17 mouse cellular contexts compared by ENCODE assay signal in the genomic region with DNA sequence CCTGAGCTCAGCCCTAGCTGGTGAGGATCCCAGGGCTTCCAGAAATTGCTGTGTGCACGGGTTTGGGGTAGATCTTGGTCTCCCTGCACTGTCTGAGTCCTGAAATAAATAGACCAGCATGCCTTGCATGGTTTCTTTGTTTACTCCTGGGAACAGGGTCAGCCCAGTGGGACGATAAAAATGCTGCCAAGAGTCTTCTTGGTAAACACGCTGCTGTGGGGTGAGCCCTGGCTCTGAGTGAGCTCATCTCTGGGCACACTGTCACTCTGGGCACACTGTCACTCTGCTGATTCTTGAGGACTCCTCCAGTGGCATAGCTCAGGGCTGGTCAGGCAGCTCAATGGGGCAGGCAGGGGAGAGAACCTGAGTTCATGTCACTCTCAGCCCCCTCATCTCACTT. TPM values are rescaled to one million over a fixed set of nuclear protein-coding genes. Genes with fewer than 3 reads are reported as not detected.
DNase-seq lines count a peak whose midpoint lies in the region; ATAC-seq and TF ChIP-seq lines count a peak whose summit lies in the region.
"Had no signal": no experiment of that assay in that cellular context is flagged by ENCODE, and none has a peak within 500 bp of the region (broad histone marks: within the 10 kb centered on the region; RNA-seq: fewer than 3 reads in every experiment).

No protein-coding gene starts in this region.

- no peak for TF ChIP-seq CTCF in heart, adult 2 months (IDR thresholded peaks at IDR 0.05)
- no peak for TF ChIP-seq CTCF in lung, postnatal 0 days (IDR thresholded peaks at IDR 0.05)
- TF ChIP-seq CTCF in cortical plate, adult 2 months (IDR thresholded peaks at IDR 0.05; ENCODE audit: extremely low read depth, insufficient read depth, low read length), result no peak

- H3K9me3 ChIP-seq in lung, postnatal 0 days (ENCODE audit: low read length), result no peaks in the 10 kb centered on the region
- H3K9me3 ChIP-seq: embryonic facial prominence, embryonic 15.5 days; forebrain, embryonic 15.5 days; heart, embryonic 12.5 days; intestine, embryonic 15.5 days; midbrain, embryonic 12.5 days had no signal

- no peak overlapping the region for H3K9ac ChIP-seq in heart, adult 2 months (ENCODE audit: low read depth, low read length)
- no peak overlapping the region for H3K9ac ChIP-seq in lung, postnatal 0 days (replicated peaks; ENCODE audit: low read depth)
- H3K9ac ChIP-seq: embryonic facial prominence, embryonic 15.5 days; forebrain, embryonic 15.5 days; heart, embryonic 12.5 days; intestine, embryonic 15.5 days; midbrain, embryonic 12.5 days had no signal

- intact Hi-C loops in heart, adult 2 months (cut with DNase I), result loop anchor here (5.0 kb wide), 2 partner anchors 44 to 154 kb away; no protein-coding TSS in a partner anchor

- no peak for TF ChIP-seq POLR2A in heart, adult 2 months (IDR thresholded peaks at IDR 0.05; ENCODE audit: insufficient read depth, low read depth, low read length)
- no peak for TF ChIP-seq POLR2A in cortical plate, adult 2 months (IDR thresholded peaks at IDR 0.05; ENCODE audit: extremely low read depth, insufficient read depth, low read length)

- H3K27ac ChIP-seq in heart, adult 2 months, result peak overlapping the region; percentile 7
- no peak overlapping the region for H3K27ac ChIP-seq in lung, postnatal 0 days (ENCODE audit: low read length)
- H3K27ac ChIP-seq in cortical plate, adult 2 months (ENCODE audit: insufficient read depth, low read length), result peak overlapping the region; percentile 74
- H3K27ac ChIP-seq: embryonic facial prominence, embryonic 15.5 days; forebrain, embryonic 15.5 days; intestine, embryonic 15.5 days; midbrain, embryonic 12.5 days had no signal

- H3K79me2 ChIP-seq in heart, adult 2 months (replicated peaks; ENCODE audit: control insufficient read depth, insufficient read depth, low read length), result no peaks in the 10 kb centered on the region

- H3K4me1 ChIP-seq in heart, adult 2 months (ENCODE audit: control insufficient read depth, insufficient read depth, low read length), result peaks cover 5% of the 10 kb centered on the region
- no peaks in the 10 kb centered on the region for H3K4me1 ChIP-seq in lung, postnatal 0 days (ENCODE audit: insufficient read depth, low read depth, low read length)
- no peaks in the 10 kb centered on the region for H3K4me1 ChIP-seq in cortical plate, adult 2 months (ENCODE audit: control insufficient read depth, insufficient read depth, low read length)
- H3K4me1 ChIP-seq: forebrain, embryonic 15.5 days; intestine, embryonic 15.5 days had no signal

- H3K27me3 ChIP-seq in heart, adult 2 months (ENCODE audit: control insufficient read depth, insufficient read depth, low read length), result no peaks in the 10 kb centered on the region
- no peaks in the 10 kb centered on the region for H3K27me3 ChIP-seq in lung, postnatal 0 days (replicated peaks; ENCODE audit: insufficient read depth, low read length)
- H3K27me3 ChIP-seq: embryonic facial prominence, embryonic 15.5 days; forebrain, embryonic 15.5 days; intestine, embryonic 15.5 days had no signal

- no peak overlapping the region for H3K4me3 ChIP-seq in heart, adult 2 months
- no peak overlapping the region for H3K4me3 ChIP-seq in lung, postnatal 0 days (ENCODE audit: low read depth, low read length)
- H3K4me3 ChIP-seq in cortical plate, adult 2 months (ENCODE audit: insufficient read depth, low read length), result no peak overlapping the region
- H3K4me3 ChIP-seq: embryonic facial prominence, embryonic 15.5 days; forebrain, embryonic 15.5 days; heart, embryonic 12.5 days; intestine, embryonic 15.5 days; midbrain, embryonic 12.5 days had no signal

- TF ChIP-seq EP300 in heart, adult 2 months (IDR thresholded peaks at IDR 0.05; ENCODE audit: insufficient read depth, low read depth, low read length), result no peak
- TF ChIP-seq EP300 in lung, postnatal 0 days (IDR thresholded peaks at IDR 0.05), result no peak

- H3K4me2 ChIP-seq in lung, postnatal 0 days (replicated peaks; ENCODE audit: low read depth, low read length), result no peak overlapping the region
- H3K4me2 ChIP-seq: embryonic facial prominence, embryonic 15.5 days; forebrain, embryonic 15.5 days; heart, embryonic 12.5 days; intestine, embryonic 15.5 days; midbrain, embryonic 12.5 days had no signal

- WGBS in heart, adult 2 months, result 12% methylated on average over 3 of the region's 3 CpGs
- WGBS in lung, postnatal 0 days, result 11% methylated on average over 3 of the region's 3 CpGs

- H3K36me3 ChIP-seq in heart, adult 2 months (ENCODE audit: control insufficient read depth, insufficient read depth, low read length), result no peaks in the 10 kb centered on the region
- H3K36me3 ChIP-seq in lung, postnatal 0 days (ENCODE audit: insufficient read depth, low read length), result no peaks in the 10 kb centered on the region
- H3K36me3 ChIP-seq: embryonic facial prominence, embryonic 15.5 days; forebrain, embryonic 15.5 days; heart, embryonic 12.5 days; intestine, embryonic 15.5 days; midbrain, embryonic 12.5 days had no signal

- peak; percentile 33 for ATAC-seq in lung, postnatal 0 days
- ATAC-seq: forebrain, embryonic 15.5 days; intestine, embryonic 15.5 days; Patski had no signal

- peak in 1 of 2 experiments; percentile 35 for DNase-seq in heart, adult 2 months
- DNase-seq in heart, postnatal 4 days, result no peak
- no peak for DNase-seq in lung, postnatal 0 days (ENCODE audit: low spot score)
- DNase-seq in lung, adult 18-20 months, result no peak
- DNase-seq in cerebellum, adult 18-20 months, result peak; percentile 29 to 48
- DNase-seq in kidney, postnatal 10 days, result no peak
- DNase-seq: adrenal gland, adult 8-10 months; kidney, postnatal 36 days; right cerebral cortex, postnatal 25 days; thymus, postnatal 36 days had no signal

RNA-seq across cellular contexts. Expression of a gene that starts 36.9 kb away (rescaled TPM):
- total RNA-seq in heart, adult 2 months (2021), result 10 to 100 TPM; 18.7 to 20.6 TPM
- 11.5 and 13.6 TPM in 2 replicates for polyA plus RNA-seq in heart, adult 2 months (2012; rRNA removed)
- 10 to 100 TPM; 45.2 to 45.9 TPM for total RNA-seq in heart, postnatal 4 days (2021)
- 12.9 and 14.7 TPM in 2 replicates for polyA plus RNA-seq in lung, postnatal 0 days (2015; fragmentation: Nextera tagmentation; extraction: Ambion mirVana)
- 12.3 and 14.1 TPM in 2 replicates for polyA plus RNA-seq in cortical plate, adult 2 months (2012; rRNA removed)

Comparison
In these comparisons a context has a peak if more than half of its experiments do, and no peak if none do; other contexts are left out.
1. DNase-seq: peak in cerebellum, adult 18-20 months (2 of 2); none in heart, postnatal 4 days (single experiment), lung, postnatal 0 days (single experiment), lung, adult 18-20 months (0 of 2) and kidney, postnatal 10 days (single experiment).